Mouse (Mus musculus) liver, postnatal 0 days (tissue): ENCODE data around the gene Gm8127.
"Not testable (repeated sequence)": the region's sequence is repeated elsewhere in the genome, so short reads cannot be mapped to it uniquely, and the experiment has no call there.

Experiments used
- CTCF ChIP-seq: sonication (generic); IDR thresholded peaks from 2 replicates; pipeline ENCODE4 v1.5.1; 2016; ENCODE audit warnings: antibody characterized with exemption, low read depth
- EP300 ChIP-seq: IDR thresholded peaks from 2 replicates; pipeline ENCODE4 v1.6.1; 2016; ENCODE audit warnings: antibody characterized with exemption, low read depth, mild to moderate bottlenecking

DNA sequence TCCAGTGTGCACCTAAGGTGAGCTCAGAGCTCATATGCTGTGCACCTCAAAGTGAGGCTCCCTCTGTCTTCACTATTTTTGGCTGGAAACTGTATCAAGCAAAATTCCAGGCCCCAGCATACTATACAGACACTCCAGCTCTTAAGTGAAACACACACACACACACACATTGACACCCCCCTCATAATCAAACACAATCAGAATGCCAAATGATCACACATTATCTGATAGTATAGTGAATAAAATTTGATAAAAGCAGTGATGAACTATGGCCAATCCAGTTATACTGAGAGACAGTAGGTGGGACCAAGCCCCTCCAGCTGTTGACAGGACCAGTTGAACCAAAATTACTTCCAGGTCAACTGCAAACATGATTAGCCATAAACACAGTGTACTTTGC is 25.9 kb upstream of the Gm8127 start:
- not testable (repeated sequence) for TF ChIP-seq EP300, CTCF
